Mouse (Mus musculus): ENCODE measurements around the gene Zcchc13. TPM values are rescaled to one million over a fixed set of nuclear protein-coding genes. Genes with fewer than 3 reads are reported as not detected.

Zcchc13 gene
- polyA plus RNA-seq (2016; fragmentation: Nextera tagmentation; extraction: Ambion mirVana) = not detected in 2 replicates

DNA sequence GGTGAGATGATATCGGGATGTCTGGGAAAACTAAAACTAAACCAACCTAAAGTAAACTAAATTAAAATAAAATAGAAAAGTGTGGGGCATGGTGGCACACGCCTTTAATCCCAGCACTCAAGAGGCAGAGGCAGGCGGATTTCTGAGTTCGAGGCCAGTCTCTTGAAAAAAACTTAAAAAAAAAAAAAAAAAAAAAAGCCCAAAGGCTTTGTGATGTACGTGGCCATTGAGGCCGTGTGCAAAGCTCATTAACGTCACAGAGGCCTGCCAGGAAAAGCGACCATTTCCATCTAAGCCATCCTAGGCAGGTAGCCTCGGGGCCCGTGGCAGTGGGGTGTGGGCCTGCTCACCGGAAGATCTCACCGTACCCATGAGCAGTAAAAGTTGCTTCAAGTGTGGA lies at the start of gene Zcchc13:
Zcchc13 (plus strand) TSS at position 284 of the 400 bp plus-strand sequence.
- Histone ChIP-seq H3K4me2 (replicated peaks) (no peak within 1 kb of the TSS), H3K27me3 (peaks cover 25% of the 10 kb centered on the region), H3K36me3 (no peaks in the 10 kb centered on the region), H3K9ac (no peak within 1 kb of the TSS), H3K27ac (no peak within 1 kb of the TSS), H3K4me1 (no peaks in the 10 kb centered on the region), H3K9me3 (replicated peaks) (no peaks in the 10 kb centered on the region), H3K4me3 (no peak within 1 kb of the TSS)
- WGBS = 80% methylated on average over 12 of the region's 12 CpGs
- no peak for ATAC-seq (ENCODE audit: low FRiP score)

DNA sequence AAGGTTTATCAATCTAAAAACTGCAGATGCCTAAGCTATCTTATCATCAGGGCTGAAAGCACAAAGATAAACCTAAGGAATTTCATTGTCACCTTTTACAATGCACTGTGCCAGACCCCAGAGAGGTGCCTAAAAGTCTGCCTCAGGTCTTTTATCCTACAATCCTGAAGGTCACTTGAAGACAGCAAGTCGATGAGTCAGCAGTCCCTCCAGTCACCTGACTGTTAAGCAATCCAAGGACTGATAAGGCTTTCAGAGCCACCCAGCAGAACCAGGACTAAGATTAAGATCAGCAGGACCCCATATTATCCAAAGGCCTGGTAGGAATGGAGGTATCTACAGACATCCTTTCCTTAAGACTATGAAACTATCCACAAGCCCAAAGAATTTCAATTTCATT lies 46.1 kb upstream of the Zcchc13 start:
- Histone ChIP-seq H3K27ac (no peak overlapping the region), H3K4me3 (no peak overlapping the region), H3K4me2 (replicated peaks) (no peak overlapping the region), H3K9me3 (replicated peaks) (no peaks in the 10 kb centered on the region), H3K27me3 (no peaks in the 10 kb centered on the region), H3K9ac (no peak overlapping the region), H3K4me1 (no peaks in the 10 kb centered on the region), H3K36me3 (0 out of 2 replicates have a peak, but pooled peaks cover 3% of the 10 kb centered on the region)
- 91% methylated on average over 1 of the region's 1 CpGs for WGBS
- ATAC-seq (ENCODE audit: low FRiP score) = no peak

DNA sequence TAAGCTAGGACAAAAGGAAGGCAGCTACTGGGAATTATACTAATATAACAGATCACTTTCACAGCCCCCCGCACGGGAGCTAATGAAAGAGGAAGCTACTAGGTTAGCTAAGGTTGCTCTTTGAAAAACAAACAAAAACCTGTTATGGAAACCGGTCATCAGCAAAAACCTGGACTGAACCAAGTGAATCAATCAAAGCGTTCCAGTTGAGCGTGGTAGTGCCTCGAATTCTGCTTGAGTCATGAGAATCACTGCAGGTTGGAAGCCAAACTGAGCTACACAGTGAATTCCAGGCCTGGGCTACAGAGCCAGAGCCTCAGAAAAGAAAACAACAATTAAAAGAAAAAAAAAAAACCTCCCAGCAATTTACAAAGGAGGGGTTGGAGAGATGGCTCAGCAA lies 38.3 kb upstream of the Zcchc13 start:
- Histone ChIP-seq H3K4me3 (no peak overlapping the region), H3K36me3 (peaks cover 12% of the 10 kb centered on the region; the same call in 1 of the 2 replicates)
- WGBS = 89% methylated on average over 6 of the region's 6 CpGs

DNA sequence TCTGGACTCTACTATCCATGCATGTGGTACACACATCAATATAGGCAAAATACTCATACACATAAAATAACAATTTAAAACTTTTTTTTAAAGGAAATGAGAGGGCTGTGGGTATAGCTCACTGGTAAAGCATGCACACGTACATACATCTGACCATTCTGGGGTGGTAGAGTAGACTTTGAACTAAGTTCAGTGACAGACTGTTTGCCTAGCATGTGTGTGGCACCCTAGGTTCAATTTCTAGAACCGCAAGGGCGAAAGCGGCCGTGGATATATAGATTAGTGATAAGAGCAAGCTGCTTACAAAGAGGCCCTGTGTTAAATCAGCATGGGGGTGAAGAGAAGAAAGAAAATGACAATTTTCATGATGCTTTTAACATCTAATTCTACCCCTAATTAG lies 27.8 kb upstream of the Zcchc13 start:
- Histone ChIP-seq H3K9me3 (replicated peaks) (no peaks in the 10 kb centered on the region), H3K27ac (no peak overlapping the region), H3K27me3 (no peaks in the 10 kb centered on the region), H3K36me3 (peaks cover 39% of the 10 kb centered on the region), H3K4me1 (no peaks in the 10 kb centered on the region), H3K4me3 (no peak overlapping the region), H3K9ac (no peak overlapping the region), H3K4me2 (replicated peaks) (no peak overlapping the region)
- 94% methylated on average over 5 of the region's 5 CpGs for WGBS
- no peak for ATAC-seq (ENCODE audit: low FRiP score)

More for the DNA sequence above, 38.3 kb upstream of the Zcchc13 start:
- no peak for ATAC-seq (ENCODE audit: low FRiP score)
- Histone ChIP-seq H3K27me3 (no peaks in the 10 kb centered on the region), H3K27ac (no peak overlapping the region), H3K4me1 (no peaks in the 10 kb centered on the region), H3K4me2 (replicated peaks) (no peak overlapping the region), H3K9me3 (replicated peaks) (no peaks in the 10 kb centered on the region), H3K9ac (no peak overlapping the region)

DNA sequence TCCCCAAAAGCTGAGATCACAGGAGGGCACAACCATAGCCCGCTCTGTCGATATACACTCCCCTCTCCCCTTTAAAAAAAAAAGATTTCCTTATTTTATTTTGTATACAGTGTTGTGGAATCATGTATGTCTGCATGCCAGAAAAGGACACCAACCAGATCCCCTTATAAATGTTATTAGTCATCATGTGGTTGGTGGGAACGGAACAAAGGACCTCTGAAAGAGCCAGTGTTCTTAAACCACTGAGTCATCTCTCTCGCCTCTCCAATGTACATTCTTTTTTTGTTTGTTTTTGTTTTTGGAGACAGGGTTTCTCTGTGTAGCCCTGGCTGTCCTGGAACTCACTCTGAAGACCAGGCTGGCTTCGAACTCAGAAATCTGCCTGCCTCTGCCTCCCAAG lies 26.2 kb upstream of the Zcchc13 start:
- Histone ChIP-seq H3K4me2 (replicated peaks) (no peak overlapping the region), H3K36me3 (peaks cover 32% of the 10 kb centered on the region), H3K4me3 (no peak overlapping the region), H3K27ac (no peak overlapping the region), H3K9me3 (replicated peaks) (no peaks in the 10 kb centered on the region), H3K27me3 (no peaks in the 10 kb centered on the region), H3K4me1 (no peaks in the 10 kb centered on the region), H3K9ac (no peak overlapping the region)
- no peak for ATAC-seq (ENCODE audit: low FRiP score)
- 93% methylated on average over 5 of the region's 5 CpGs for WGBS

DNA sequence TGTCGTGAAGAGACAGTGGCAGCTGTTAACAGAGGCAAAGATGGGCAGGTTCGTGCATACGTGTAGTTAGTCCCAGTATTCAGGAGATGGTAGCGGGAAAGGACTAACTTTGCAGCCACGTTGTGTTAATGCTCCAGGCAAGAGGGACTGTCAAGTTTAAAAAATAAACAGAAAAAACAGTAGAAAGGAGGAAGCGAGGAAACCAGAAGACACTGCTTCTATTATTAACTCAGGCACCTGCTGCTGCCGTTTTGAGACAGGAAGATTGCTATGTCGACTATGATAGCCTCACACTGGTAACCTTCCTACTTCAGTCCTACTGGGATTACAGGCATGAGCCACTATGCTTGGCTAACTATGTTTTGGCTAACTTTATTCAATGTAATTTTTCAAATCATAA lies 24.9 kb upstream of the Zcchc13 start:
- H3K36me3 ChIP-seq = peaks cover 34% of the 10 kb centered on the region
- H3K4me2 ChIP-seq (replicated peaks) = no peak overlapping the region
- H3K4me3 ChIP-seq = no peak overlapping the region
- no peak overlapping the region for H3K9ac ChIP-seq
- WGBS = 91% methylated on average over 8 of the region's 8 CpGs
- no peak overlapping the region for H3K27ac ChIP-seq
- H3K4me1 ChIP-seq = no peaks in the 10 kb centered on the region
- H3K9me3 ChIP-seq (replicated peaks) = no peaks in the 10 kb centered on the region
- no peaks in the 10 kb centered on the region for H3K27me3 ChIP-seq
- no peak for ATAC-seq (ENCODE audit: low FRiP score)

DNA sequence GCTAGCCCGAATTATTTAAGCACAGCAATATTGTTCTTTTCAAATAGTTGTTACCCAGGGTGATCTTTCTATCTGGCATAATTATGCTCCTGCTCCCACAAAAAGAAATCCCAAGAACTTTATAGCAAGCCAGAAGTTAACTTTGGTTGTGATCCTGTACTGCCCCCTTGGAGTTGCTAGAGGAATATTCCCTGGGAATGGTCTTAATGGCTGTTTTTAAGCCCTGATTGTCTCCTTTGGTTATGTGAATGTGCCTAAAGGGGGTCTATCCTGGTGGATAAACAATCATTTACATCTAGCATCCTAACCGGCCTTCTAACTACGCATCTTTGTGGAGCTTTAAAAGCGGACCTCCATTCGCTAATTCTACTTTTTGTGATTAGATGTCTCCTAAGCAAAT lies 20.0 kb upstream of the Zcchc13 start:
- no peak overlapping the region for H3K27ac ChIP-seq
- ATAC-seq (ENCODE audit: low FRiP score) = no peak
- H3K4me2 ChIP-seq (replicated peaks) = no peak overlapping the region
- no peak overlapping the region for H3K9ac ChIP-seq
- WGBS = over 99% methylated on average over 5 of the region's 5 CpGs
- no peaks in the 10 kb centered on the region for H3K4me1 ChIP-seq
- H3K27me3 ChIP-seq = no peaks in the 10 kb centered on the region
- no peak overlapping the region for H3K4me3 ChIP-seq
- peaks cover 13% of the 10 kb centered on the region for H3K36me3 ChIP-seq
- H3K9me3 ChIP-seq (replicated peaks) = no peaks in the 10 kb centered on the region

DNA sequence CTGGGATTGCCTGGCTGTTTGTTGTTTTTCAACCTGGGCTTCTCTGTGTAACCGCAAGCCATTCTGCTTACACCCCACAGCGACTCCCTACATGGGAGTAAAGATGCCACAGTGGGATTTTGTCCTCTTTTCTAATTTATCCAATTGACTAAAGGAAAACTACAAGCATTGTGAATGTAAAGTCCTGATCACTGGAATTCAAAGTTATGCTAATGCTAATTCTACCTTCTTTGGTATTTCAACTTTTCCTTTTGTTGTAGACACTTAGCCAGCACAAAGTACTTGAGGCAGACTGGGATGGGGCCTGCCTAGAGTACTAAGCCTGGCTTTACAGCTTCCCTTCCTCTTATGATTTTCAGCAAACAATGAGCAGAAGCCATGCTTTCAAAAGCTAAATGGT lies 18.9 kb upstream of the Zcchc13 start:
- Histone ChIP-seq H3K4me1 (0 out of 2 replicates have a peak, but pooled peaks cover 5% of the 10 kb centered on the region), H3K4me2 (replicated peaks) (no peak overlapping the region), H3K27ac (no peak overlapping the region), H3K4me3 (no peak overlapping the region), H3K9ac (no peak overlapping the region), H3K36me3 (peaks cover 9% of the 10 kb centered on the region), H3K27me3 (no peaks in the 10 kb centered on the region), H3K9me3 (replicated peaks) (no peaks in the 10 kb centered on the region)
- ATAC-seq (ENCODE audit: low FRiP score) = no peak
- 94% methylated on average over 2 of the region's 2 CpGs for WGBS

DNA sequence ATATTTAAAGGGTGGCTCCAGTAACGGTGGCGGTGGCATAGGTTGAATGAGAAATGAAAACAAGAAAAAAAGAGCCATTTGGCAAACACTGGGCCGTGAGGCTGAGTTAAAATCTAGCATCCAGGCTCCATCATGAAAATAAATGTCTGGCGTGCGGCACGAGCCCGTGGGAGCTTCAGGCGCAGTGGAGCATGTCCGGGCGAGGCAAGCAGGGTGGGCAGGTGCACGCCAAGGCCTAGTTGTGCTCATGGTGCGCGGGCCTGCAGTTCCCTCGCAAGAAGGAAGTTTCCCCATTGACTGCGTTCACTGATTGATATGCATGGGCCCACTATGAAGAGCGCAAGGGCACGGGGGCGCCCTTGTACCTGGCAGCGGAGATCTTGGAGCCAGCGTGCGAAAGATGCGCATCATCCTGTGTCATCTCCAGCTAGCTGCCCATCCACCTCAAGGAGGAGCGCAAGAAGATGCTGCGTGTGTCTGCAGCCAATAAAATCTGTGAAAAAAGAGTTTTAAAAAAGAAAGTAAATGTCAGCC lies 15.6 kb upstream of the Zcchc13 start:
- 93% methylated on average over 24 of the region's 24 CpGs for WGBS
- no peak for ATAC-seq (ENCODE audit: low FRiP score)
- no peak overlapping the region for H3K4me2 ChIP-seq (replicated peaks)
- H3K4me3 ChIP-seq = no peak overlapping the region
- H3K9ac ChIP-seq = no peak overlapping the region
- no peaks in the 10 kb centered on the region for H3K9me3 ChIP-seq (replicated peaks)
- H3K4me1 ChIP-seq = 0 out of 2 replicates have a peak, but pooled peaks cover 5% of the 10 kb centered on the region
- no peak overlapping the region for H3K27ac ChIP-seq
- no peaks in the 10 kb centered on the region for H3K36me3 ChIP-seq
- H3K27me3 ChIP-seq = no peaks in the 10 kb centered on the region

DNA sequence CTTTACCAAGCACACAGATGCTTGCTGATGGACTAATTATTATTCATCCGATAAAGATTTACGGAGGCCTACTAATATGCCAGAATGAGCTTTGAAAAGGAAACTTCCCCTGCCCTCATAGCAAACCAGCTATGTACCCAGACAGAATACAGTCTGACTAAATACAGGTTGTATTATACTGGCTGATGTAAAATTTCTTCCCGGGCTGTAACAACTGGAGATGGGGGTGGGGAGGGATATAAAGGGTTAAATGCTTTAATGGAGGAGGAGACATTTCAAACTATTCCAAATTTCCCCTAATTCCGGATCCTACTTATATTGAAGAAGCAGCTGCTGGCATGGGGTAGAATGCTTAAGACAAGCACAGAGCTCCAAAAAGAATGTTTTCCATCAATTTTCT lies 14.9 kb upstream of the Zcchc13 start:
- Histone ChIP-seq H3K9ac (no peak overlapping the region), H3K27ac (peak overlapping the region; percentile 40; the same call in 1 of the 2 replicates), H3K36me3 (no peaks in the 10 kb centered on the region), H3K4me3 (peak overlapping the region; percentile 42; the same call in 1 of the 2 replicates), H3K27me3 (no peaks in the 10 kb centered on the region), H3K9me3 (replicated peaks) (no peaks in the 10 kb centered on the region), H3K4me2 (replicated peaks) (peak overlapping the region; percentile 54), H3K4me1 (0 out of 2 replicates have a peak, but pooled peaks cover 5% of the 10 kb centered on the region)
- 82% methylated on average over 4 of the region's 4 CpGs for WGBS
- ATAC-seq (ENCODE audit: low FRiP score) = no peak

DNA sequence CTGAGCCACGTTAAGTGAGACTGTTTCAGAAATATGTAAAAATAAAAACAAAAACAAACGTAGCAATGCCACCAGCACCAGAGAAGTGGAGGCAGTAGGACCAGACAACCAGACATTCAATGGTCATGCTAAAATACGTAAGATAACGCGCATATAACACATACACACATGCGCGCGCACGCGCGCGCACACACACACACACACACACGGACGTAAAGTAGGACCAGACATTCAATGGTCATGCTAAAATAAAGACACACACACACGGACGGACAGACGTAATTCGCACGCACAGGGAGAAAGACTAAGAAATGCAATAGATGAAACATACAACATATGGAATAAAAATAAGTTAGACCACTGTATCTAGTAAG lies 14.2 kb upstream of the Zcchc13 start:
- H3K27ac ChIP-seq = peak overlapping the region; percentile 92
- no peaks in the 10 kb centered on the region for H3K36me3 ChIP-seq
- WGBS = 52% methylated on average over 19 of the region's 19 CpGs
- H3K27me3 ChIP-seq = no peaks in the 10 kb centered on the region
- H3K4me3 ChIP-seq = peak overlapping the region; percentile 42
- H3K4me1 ChIP-seq = 0 out of 2 replicates have a peak, but pooled peaks cover 5% of the 10 kb centered on the region
- no peaks in the 10 kb centered on the region for H3K9me3 ChIP-seq (replicated peaks)
- H3K4me2 ChIP-seq (replicated peaks) = peak overlapping the region; percentile 54
- peak overlapping the region; percentile 58 for H3K9ac ChIP-seq
- ATAC-seq (ENCODE audit: low FRiP score) = peak; percentile 32

DNA sequence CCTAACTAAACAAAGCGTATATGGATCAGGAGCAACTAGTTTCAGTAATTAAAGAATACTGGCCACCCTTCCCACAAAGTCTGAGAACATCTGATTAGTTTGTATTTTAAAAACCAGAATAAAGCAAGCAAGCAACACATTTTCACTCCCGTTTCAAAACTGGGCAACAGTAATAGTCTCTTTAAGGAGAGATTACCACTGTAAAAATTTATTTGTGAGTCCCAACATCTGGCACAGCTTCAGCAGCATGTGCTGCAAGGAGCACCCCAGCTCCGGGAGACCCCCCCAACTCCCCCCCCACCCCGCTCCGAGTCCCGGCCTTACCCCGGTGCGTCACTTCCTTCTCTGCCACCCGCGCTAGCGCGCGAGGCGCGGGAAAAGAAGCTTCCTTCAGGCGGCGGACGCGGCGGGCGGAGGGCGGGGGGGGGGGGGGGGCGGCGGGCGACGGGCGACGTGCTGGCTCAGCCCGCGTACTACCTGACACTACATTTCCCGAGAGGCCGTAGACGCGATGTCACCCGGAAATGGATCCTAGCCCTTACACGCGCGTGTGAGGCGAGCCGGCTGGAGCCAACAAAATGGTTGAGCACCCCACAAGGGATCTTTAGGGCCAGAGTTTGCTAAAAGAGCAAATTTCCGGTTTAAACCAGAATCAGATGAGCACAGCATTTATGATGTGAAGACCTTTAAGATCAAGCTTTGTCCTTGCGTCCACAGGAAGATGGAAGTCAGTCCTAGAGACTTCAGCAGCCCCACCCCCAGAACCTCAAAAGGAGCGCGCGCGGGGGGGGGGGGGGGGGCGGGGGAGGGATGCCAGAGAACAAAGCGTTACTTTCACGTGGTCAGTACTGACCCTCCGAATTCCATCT lies 13.6 kb upstream of the Zcchc13 start:
- 1% methylated on average over 17 of the region's 50 CpGs for WGBS
- peak overlapping the region; percentile 58 for H3K9ac ChIP-seq
- H3K4me2 ChIP-seq (replicated peaks) = peak overlapping the region; percentile 54
- H3K36me3 ChIP-seq = no peaks in the 10 kb centered on the region
- no peaks in the 10 kb centered on the region for H3K27me3 ChIP-seq
- H3K4me1 ChIP-seq = peaks cover 6% of the 10 kb centered on the region; the same call in 1 of the 2 replicates
- H3K27ac ChIP-seq = peak overlapping the region; percentile 92
- ATAC-seq (ENCODE audit: low FRiP score) = peak; percentile 97
- H3K4me3 ChIP-seq = peak overlapping the region; percentile 42
- no peaks in the 10 kb centered on the region for H3K9me3 ChIP-seq (replicated peaks)
